Mouse (Mus musculus) thymus, postnatal 36 days (tissue): Measurements from ENCODE around the gene Csrnp3.

ENCODE experiments used
- DNase-seq, 2 experiments: peaks; one replicate each; pipeline ENCODE4 v3.0.0; 2022; ENCODE audit warnings: mixed read lengths in 2 of 2

The Csrnp3 gene

DNA sequence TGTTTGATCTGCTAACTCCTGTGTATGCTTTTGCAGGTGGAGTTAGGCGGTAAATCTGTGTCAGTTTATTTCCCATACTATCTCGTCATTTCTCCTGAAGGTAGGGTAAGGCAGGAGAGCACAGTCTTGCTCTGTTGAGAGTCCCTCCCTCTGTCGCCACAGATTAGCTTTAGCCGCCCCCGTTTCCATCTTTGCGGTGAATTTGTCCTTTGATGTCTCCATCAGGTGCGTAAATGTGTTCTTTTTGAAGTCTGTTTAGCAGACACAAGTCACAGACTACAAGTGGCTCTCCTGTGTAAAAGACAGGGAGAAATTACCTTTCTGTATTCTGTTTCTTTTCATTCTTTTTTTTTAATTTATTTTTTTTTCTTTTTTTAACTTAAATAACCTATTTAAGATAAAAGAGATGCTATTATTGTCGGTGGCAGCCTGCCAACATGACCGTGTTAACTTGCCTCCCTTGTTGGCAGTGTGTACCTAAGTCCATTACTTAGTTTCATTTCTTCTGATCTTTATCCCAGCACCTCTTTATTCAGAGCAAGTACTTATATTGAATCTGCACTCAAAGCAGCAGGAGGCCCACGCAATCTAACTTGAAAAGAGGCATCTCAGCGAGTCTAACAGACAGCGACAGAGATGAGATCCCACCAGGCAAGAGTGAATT, 25.5 kb downstream of the Csrnp3 start:
- DNase-seq, result no peak

- DNase-seq, result no peak
These were observed 46.0 kb downstream of the Csrnp3 start for GRCm38 (mm10) chr2:65891590-65891989.

GRCm38 (mm10) chr2:65893241-65893640, 47.7 kb downstream of the Csrnp3 start:
- DNase-seq, result no peak

- DNase-seq, result no peak
These were observed 48.7 kb downstream of the Csrnp3 start for GRCm38 (mm10) chr2:65894299-65894698.

DNA sequence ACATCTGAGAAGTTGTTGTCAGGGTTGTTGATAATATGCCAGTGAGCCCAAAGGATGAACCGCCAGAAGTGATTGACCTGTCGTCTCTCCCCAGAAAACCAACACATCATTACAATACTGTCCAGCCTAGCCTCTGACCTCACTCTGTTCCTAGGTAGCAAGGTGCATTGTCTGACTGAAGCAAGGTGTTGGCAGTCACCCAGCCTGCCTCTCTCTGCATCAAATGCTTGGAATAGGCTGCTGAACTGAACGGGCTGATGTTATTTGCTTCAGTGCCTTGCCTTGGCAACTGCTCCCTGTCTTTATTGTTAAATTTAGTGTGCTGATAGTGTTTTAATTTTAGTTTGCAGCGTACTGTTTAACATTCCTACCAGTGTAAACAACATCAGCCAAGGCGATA, 51.0 kb downstream of the Csrnp3 start:
- no peak for DNase-seq

- no peak for DNase-seq
These were observed 51.5 kb downstream of the Csrnp3 start for GRCm38 (mm10) chr2:65897084-65897483.

DNA sequence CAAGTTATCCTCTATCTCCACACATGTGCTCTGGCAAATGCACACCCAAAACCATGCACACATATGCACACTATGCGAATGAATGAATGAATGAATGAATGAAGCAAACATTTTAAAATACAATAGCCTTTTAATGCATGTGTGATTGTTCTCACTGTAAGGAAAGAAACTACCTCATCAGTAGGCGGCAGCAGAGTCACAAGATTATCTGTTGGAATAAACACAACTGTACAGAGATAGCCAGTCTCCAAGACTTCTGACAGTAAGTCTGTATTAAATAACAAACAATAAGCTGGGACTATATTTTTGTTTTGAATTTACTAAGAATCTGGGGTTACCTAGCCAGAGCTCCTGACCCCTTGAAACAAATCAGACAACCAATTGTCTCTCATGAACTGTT, 53.9 kb downstream of the Csrnp3 start:
- DNase-seq, result no peak

DNA sequence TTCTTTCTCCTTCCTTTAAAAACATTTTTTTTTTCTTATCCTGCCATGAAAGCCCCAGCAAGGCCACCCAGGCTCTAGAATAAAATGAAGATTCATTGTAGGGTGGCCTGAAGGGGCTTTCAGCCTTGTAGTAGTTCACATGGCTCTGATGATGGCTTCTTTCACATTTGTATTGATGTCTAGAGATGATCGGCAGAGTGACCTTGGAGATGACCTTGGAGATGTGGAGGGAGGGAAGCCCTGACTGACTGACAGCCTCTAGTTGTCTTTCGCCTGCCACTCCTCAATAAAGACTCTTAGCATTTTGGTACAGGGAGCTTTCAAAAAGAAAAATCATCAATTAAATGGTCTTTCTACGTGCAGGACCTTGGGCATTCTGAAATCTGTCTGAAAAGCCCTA, 63.0 kb downstream of the Csrnp3 start:
- no peak for DNase-seq

DNA sequence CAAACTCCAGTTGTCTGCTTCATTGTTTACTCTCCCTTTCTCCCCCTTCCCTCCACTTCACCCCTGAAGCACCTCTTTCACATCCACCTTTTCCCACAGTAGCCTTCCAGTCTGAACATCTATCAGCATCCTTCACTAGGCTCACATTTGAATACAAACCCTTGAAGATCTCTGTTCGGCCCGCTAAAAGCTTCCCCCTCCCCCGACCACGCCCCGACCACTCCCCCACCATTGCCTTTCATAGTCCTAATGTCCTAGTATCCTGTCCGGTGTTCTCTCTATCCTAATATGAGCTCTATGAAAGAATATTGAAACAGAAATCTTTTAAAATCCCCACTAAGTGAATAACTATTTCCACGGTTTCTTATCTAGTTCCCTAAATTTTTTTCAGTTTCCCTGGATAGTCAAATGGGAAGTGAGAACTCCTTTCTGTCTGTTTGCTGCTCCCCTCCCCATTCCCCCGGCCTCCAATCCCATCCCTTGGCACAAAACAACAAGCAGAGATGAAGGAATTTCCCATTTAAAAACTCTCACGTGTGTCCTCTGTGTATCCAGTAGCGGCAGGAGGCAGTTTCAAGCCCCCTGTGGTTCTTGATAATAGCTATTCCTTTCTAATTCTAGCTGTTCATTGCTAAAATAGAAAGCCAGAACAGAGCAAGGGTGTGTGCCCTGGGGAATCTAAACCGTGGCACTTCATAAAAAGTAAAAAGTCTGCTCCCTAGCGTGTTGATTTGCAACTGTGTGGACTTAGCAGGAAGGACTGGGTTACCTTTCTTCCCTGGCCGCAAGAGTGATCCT, 64.4 kb downstream of the Csrnp3 start:
- no peak for DNase-seq

DNA sequence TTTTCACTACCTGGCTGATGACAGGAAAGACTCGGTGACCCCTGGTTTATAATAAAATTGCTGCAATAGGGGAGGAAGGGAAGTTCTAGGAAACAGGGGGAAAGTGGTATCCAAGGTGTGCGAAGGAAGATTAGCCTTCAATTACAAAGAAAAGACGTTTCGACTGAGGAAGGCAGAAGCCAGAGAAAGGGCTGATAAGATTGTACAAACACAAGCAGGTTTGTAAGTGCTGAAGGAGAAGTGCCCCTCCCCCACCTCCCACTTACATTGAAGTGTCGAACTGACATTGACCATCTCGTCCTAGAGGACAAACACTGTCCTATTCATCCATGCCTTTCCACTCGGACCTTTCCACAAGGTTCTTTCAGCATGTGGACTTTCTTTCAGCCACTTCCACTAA, 70.4 kb downstream of the Csrnp3 start:
- DNase-seq, result no peak

DNA sequence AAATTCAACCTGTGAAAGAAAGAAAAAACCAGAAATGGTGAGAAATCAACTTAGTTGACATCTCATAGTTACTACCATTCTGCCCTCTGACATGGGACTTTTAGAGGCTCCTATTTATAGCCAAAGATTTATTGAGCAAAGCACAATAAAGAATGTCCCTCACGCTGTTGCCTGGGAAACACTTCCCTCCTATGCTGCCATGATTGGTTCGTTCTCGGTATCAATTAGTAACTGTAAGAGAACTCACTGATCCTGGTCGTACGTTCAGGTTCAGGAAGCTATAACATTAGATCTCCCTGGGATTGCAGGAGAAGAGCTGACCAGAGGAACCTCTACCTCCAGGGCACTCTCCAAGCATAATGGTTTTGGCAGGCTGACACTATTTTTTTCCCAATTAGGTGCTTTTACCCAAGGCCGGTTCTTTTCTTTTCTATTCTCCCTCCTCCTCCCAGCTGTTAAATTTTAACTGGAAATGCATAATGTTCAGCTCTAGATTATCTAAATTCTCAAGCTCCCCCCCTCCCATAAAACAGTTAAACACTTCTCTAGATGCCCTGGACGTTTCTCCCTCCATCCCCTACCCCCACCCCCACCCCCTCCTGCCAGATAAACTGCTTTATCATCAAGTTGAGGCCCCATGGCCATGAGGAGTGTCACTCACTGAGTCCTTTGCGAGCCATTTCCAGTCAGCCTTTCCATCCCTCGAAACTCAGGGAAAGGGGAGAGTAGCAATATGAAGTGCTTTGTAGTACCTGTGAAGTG, 75.3 kb downstream of the Csrnp3 start:
- no peak for DNase-seq

DNA sequence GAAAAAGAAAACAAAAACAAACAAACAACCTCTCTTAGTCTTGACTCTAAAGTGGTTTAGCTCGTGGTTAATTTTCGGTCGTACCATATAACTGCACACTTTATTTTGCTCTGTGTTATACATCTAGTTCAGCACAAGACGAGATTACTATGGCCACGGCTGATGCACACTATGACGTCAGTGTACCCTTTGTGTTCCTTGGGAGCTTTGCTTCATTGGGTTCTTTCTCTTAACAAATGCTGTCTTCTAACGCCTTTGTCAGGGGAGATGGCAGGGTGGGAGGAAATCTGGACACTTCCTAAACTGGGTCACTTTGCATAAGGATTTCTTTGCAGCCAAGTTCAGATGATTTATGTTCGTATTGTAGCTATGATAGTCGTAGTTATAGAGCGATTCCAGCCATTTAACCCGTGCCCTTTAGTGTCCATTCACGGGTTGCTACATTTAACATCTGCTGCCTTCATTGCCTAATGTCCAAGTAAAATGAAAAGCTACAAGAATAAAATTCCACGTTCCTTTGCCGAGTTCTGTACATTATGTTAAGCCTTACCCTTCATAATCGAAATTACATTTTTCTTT, 79.9 kb downstream of the Csrnp3 start:
- DNase-seq, result no peak

GRCm38 (mm10) chr2:65926935-65927708, 81.6 kb downstream of the Csrnp3 start:
- no peak for DNase-seq

DNA sequence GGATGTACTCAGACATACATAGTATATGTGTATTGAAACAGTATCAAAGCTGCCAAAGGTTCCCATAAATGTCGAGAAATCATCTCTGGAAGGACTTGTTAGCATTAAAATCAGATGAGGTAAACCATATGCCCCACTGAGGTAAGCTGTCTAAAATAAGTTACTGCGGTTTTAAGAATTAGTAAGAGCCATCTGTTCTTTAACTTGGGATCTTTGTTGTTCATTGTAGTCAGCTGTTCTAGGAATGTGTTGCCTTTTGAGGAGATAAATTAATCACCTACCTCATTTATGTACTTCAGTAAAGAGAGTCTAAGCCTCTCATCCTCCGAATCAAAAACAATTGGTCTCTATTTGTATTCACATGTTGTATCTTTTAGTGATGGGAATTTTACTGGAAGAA, 83.7 kb downstream of the Csrnp3 start:
- no peak for DNase-seq

DNA sequence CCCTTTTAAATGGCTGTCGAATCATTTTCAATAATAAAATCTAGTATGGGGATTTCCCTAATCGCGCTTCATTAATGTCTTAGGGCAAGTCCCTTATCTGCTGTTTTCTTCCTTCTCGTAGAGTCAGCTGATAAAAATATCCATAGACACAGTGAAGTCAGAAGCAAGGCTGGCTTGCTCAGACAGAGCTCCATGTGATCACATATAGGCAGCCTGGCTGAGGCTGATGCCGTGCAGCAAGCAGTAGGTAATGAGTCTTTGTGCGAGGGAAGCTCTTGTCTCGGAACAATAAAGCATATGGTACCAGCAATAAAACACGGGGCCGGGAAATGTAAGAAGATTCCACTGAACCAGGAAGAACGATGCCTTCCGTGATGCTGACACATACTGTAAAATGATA, 84.4 kb downstream of the Csrnp3 start:
- DNase-seq, result no peak

GRCm38 (mm10) chr2:65931313-65931712, 85.7 kb downstream of the Csrnp3 start:
- DNase-seq, result no peak

- DNase-seq, result no peak
These were observed 86.3 kb downstream of the Csrnp3 start for GRCm38 (mm10) chr2:65931841-65932311.

- no peak for DNase-seq
These were observed 88.5 kb downstream of the Csrnp3 start for GRCm38 (mm10) chr2:65934099-65934498.

DNA sequence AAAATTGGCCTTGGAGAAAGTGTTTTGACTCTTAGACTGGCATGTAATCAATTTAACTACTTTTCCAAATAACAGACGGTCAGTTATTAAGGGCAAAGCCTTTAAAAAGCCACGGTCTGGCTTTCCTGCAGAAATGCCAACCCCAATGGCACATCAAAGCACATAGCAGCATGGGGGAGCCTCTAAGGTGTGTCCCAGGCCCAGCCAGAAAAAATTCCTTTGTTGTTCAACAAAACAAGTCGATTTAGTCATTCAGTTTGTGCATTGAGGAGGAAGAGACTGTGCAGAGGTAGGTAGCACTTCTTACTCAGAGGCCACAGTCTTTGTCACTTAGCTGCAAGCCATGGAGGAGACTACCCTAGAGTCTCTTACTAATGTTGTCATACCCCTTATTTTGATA, 93.3 kb downstream of the Csrnp3 start:
- DNase-seq, result no peak

DNA sequence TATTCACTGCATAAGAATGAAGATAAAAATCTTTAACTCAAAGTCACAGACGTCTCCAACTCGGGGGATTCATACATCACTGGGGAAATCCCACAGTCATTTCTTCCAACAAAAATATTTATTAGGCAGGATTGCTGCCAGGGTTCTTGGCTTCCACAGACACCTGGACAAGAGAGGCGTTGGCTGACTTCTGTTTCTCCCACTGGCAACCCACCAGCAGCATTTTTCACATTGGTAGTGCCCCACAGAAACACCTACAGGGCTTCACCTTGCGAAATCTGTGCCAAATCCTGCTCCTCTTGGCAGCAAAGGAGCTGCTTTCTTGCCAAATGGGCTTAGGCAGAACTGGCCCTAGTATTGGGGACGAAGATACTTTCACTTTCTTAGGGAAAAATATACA, 94.8 kb downstream of the Csrnp3 start:
- DNase-seq, result no peak

GRCm38 (mm10) chr2:65942346-65942745, 96.8 kb downstream of the Csrnp3 start:
- DNase-seq, result no peak

DNA sequence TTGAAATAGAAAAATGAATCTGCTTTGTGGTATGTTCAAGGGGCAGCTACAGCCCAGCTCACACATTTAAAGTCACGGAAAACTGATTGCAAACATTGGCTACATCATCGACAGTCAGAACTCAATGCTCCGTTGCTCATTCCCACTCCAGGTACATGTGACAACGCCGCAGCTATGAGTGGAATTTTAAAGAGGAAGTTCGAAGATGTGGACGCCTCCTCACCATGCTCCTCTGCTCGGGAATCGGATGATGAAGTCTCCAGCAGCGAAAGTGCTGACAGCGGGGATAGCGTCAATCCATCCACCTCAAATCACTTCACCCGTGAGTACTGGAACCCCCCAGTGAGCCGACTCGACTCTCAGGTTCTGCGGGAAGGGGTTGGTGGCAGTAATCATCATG, 103.2 kb downstream of the Csrnp3 start:
- no peak for DNase-seq
